Mouse (Mus musculus) brain, embryonic 14.5 days (tissue): ENCODE results near the gene Gls.

ENCODE experiments used
- CTCF ChIP-seq: fragments of 200-500 bp; IDR thresholded peaks from 2 replicates; pipeline ENCODE4 v1.5.1; 2012; ENCODE audit warnings: inconsistent platforms, mild to moderate bottlenecking, moderate library complexity, borderline replicate concordance; ENCODE audit not compliant: insufficient read depth, insufficient read length; ENCODE audit errors: extremely low read depth
- POLR2A ChIP-seq: fragments of 200-500 bp; IDR thresholded peaks from 2 replicates; pipeline ENCODE4 v1.6.1; 2012; ENCODE audit warnings: mild to moderate bottlenecking, inconsistent platforms, borderline replicate concordance; ENCODE audit not compliant: poor library complexity, insufficient read depth, insufficient read length, severe bottlenecking; ENCODE audit errors: extremely low read depth

DNA sequence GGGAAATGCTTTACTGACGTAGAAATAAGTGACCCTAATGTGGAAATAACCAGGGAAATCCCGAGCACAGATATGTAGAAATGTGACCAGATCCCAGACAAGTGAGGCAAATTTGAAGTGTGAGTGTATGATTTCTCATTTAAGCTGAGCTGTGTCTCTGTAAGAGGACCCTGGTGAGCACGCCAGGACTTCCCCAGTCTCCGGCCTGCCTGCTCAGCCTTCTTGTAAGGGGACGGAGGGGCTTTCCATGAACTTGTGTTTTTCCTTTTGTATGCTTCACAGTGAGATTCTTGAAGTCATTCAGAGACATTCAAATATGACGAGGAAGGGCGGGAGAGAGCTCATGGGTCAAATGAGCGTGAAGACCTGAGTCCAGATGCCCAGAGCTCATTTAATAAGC is 99.8 kb downstream of the Gls start:
- TF ChIP-seq CTCF = no peak
- TF ChIP-seq POLR2A = no peak
